In the genomic region with DNA sequence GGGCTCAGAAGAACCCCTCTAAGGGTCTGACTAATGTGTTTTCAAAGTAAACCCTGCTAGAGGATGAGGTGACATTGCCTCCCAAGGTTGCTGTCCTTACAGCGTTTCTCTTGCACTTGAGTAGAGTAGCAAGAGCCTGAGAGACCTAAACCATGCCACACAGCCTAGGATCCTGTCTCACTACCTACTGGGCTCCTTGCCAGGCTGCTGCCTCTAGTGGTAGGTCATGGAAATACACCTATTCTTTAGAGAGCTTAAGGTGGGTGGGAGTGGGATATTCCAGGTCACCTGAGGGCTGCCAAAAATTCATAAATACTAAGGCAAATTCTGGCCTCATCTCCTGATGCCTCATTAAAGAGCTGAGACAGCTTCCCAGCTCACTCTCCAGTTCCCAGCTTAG, we compare ENCODE assay signal across 11 mouse cellular contexts.
A peak's percentile ranks its signal among the peaks of the same experiment; 100 is the strongest.
DNase-seq lines count a peak whose midpoint lies in the region; ATAC-seq and TF ChIP-seq lines count a peak whose summit lies in the region.
"Had no signal": no experiment of that assay in that cellular context is flagged by ENCODE, and none has a peak within 500 bp of the region (broad histone marks: within the 10 kb centered on the region; RNA-seq: fewer than 3 reads in every experiment).

No protein-coding gene starts in this region.

- H3K36me3 ChIP-seq in hindbrain, embryonic 11.5 days (ENCODE audit: control insufficient read depth, insufficient read depth, low read length), result no peaks in the 10 kb centered on the region
- no peaks in the 10 kb centered on the region for H3K36me3 ChIP-seq in hindbrain, embryonic 10.5 days
- H3K36me3 ChIP-seq in kidney, embryonic 16.5 days (ENCODE audit: insufficient read depth, low read length), result no peaks in the 10 kb centered on the region
- no peaks in the 10 kb centered on the region for H3K36me3 ChIP-seq in stomach, postnatal 0 days (ENCODE audit: control insufficient read depth, insufficient read depth, low read length)
- H3K36me3 ChIP-seq: embryonic facial prominence, embryonic 13.5 days; limb, embryonic 13.5 days; stomach, embryonic 15.5 days had no signal

- no peak overlapping the region for H3K9ac ChIP-seq in hindbrain, embryonic 11.5 days (ENCODE audit: low read depth, low read length)
- H3K9ac ChIP-seq in kidney, embryonic 16.5 days (replicated peaks; ENCODE audit: low read length), result no peak overlapping the region
- no peak overlapping the region for H3K9ac ChIP-seq in stomach, postnatal 0 days (ENCODE audit: low read length)
- H3K9ac ChIP-seq: embryonic facial prominence, embryonic 13.5 days; limb, embryonic 13.5 days; stomach, embryonic 15.5 days had no signal

- H3K27me3 ChIP-seq in hindbrain, embryonic 11.5 days (ENCODE audit: control insufficient read depth, insufficient read depth, low read length), result no peaks in the 10 kb centered on the region
- no peaks in the 10 kb centered on the region for H3K27me3 ChIP-seq in hindbrain, embryonic 10.5 days (ENCODE audit: insufficient read depth, poor library complexity, severe bottlenecking)
- no peaks in the 10 kb centered on the region for H3K27me3 ChIP-seq in kidney, embryonic 16.5 days (ENCODE audit: insufficient read depth, low read length)
- no peaks in the 10 kb centered on the region for H3K27me3 ChIP-seq in stomach, postnatal 0 days (ENCODE audit: control insufficient read depth, insufficient read depth, low read length)
- H3K27me3 ChIP-seq: embryonic facial prominence, embryonic 13.5 days; limb, embryonic 13.5 days; stomach, embryonic 15.5 days had no signal

- ATAC-seq in hindbrain, embryonic 11.5 days (ENCODE audit: low FRiP score), result no peak
- peak; percentile 43; the same call in 1 of the 2 replicates for ATAC-seq in kidney, embryonic 16.5 days (ENCODE audit: low FRiP score, low TSS enrichment)
- peak; percentile 49; the same call in 1 of the 2 replicates for ATAC-seq in stomach, postnatal 0 days (ENCODE audit: low FRiP score, low TSS enrichment)

- no peak overlapping the region for H3K4me2 ChIP-seq in hindbrain, embryonic 11.5 days (replicated peaks; ENCODE audit: low read depth, low read length)
- H3K4me2 ChIP-seq in kidney, embryonic 16.5 days (replicated peaks; ENCODE audit: low read depth, low read length), result no peak overlapping the region
- no peak overlapping the region for H3K4me2 ChIP-seq in stomach, postnatal 0 days (replicated peaks; ENCODE audit: low read depth)
- H3K4me2 ChIP-seq: embryonic facial prominence, embryonic 13.5 days; limb, embryonic 13.5 days; stomach, embryonic 15.5 days had no signal

- 55% methylated on average over 1 of the region's 1 CpGs for WGBS in hindbrain, embryonic 11.5 days
- WGBS in hindbrain, embryonic 10.5 days, result 49% methylated on average over 1 of the region's 1 CpGs
- WGBS in kidney, embryonic 16.5 days, result 59% methylated on average over 1 of the region's 1 CpGs
- WGBS in stomach, postnatal 0 days, result 33% methylated on average over 1 of the region's 1 CpGs

- TF ChIP-seq EP300 in stomach, postnatal 0 days (optimal IDR thresholded peaks at IDR 0.05), result no peak

- peak; percentile 57 for DNase-seq in hindbrain, embryonic 11.5 days (ENCODE audit: low spot score)
- DNase-seq in hindbrain, embryonic 10.5 days (ENCODE audit: low spot score), result no peak
- DNase-seq in urinary bladder, postnatal 25 days (ENCODE audit: low spot score), result peak; percentile 51
- no peak for DNase-seq in urinary bladder, adult 2 months (ENCODE audit: low spot score)
- peak; percentile 77 for DNase-seq in cerebellum, adult 9-10 months
- peak; percentile 61 for DNase-seq in stomach, postnatal 0 days (ENCODE audit: low spot score)
- DNase-seq in left cerebral cortex, adult 11 months (ENCODE audit: low spot score), result no peak

- no peaks in the 10 kb centered on the region for H3K4me1 ChIP-seq in hindbrain, embryonic 11.5 days (replicated peaks; ENCODE audit: control insufficient read depth, insufficient read depth, low read length)
- H3K4me1 ChIP-seq in hindbrain, embryonic 10.5 days (replicated peaks), result peaks cover 3% of the 10 kb centered on the region; the same call in 1 of the 2 replicates
- H3K4me1 ChIP-seq in kidney, embryonic 16.5 days (ENCODE audit: insufficient read depth, low read length), result peaks cover 32% of the 10 kb centered on the region
- no peaks in the 10 kb centered on the region for H3K4me1 ChIP-seq in stomach, postnatal 0 days (replicated peaks; ENCODE audit: control insufficient read depth, insufficient read depth)

- H3K4me3 ChIP-seq in hindbrain, embryonic 11.5 days (ENCODE audit: low read depth, low read length), result no peak overlapping the region
- H3K4me3 ChIP-seq in hindbrain, embryonic 10.5 days, result no peak overlapping the region
- H3K4me3 ChIP-seq in kidney, embryonic 16.5 days (ENCODE audit: low read length), result no peak overlapping the region
- H3K4me3 ChIP-seq in stomach, postnatal 0 days (ENCODE audit: low read depth, low read length), result no peak overlapping the region
- H3K4me3 ChIP-seq: embryonic facial prominence, embryonic 13.5 days; limb, embryonic 13.5 days; stomach, embryonic 15.5 days had no signal

- peak; percentile 87 for TF ChIP-seq CTCF in stomach, postnatal 0 days (IDR thresholded peaks at IDR 0.05; ENCODE audit: low read depth)

- H3K9me3 ChIP-seq in hindbrain, embryonic 11.5 days (ENCODE audit: control insufficient read depth, low read length), result no peaks in the 10 kb centered on the region
- H3K9me3 ChIP-seq in hindbrain, embryonic 10.5 days, result no peaks in the 10 kb centered on the region
- H3K9me3 ChIP-seq in kidney, embryonic 16.5 days (ENCODE audit: low read length), result no peaks in the 10 kb centered on the region
- H3K9me3 ChIP-seq in stomach, postnatal 0 days (ENCODE audit: control insufficient read depth, low read length), result no peaks in the 10 kb centered on the region
- H3K9me3 ChIP-seq: embryonic facial prominence, embryonic 13.5 days; limb, embryonic 13.5 days; stomach, embryonic 15.5 days had no signal

- no peak overlapping the region for H3K27ac ChIP-seq in hindbrain, embryonic 11.5 days (ENCODE audit: low read depth, low read length)
- H3K27ac ChIP-seq in hindbrain, embryonic 10.5 days, result no peak overlapping the region
- no peak overlapping the region for H3K27ac ChIP-seq in kidney, embryonic 16.5 days (ENCODE audit: low read length)
- H3K27ac ChIP-seq in stomach, postnatal 0 days (replicated peaks), result no peak overlapping the region
- H3K27ac ChIP-seq: embryonic facial prominence, embryonic 13.5 days; limb, embryonic 13.5 days; stomach, embryonic 15.5 days had no signal

Comparison
In these comparisons a context has a peak if more than half of its experiments do, and no peak if none do; other contexts are left out.
1. DNase-seq: peak in hindbrain, embryonic 11.5 days (single experiment), urinary bladder, postnatal 25 days (single experiment), cerebellum, adult 9-10 months (single experiment) and stomach, postnatal 0 days (single experiment); none in hindbrain, embryonic 10.5 days (single experiment), urinary bladder, adult 2 months (single experiment) and left cerebral cortex, adult 11 months (single experiment).